Mouse (Mus musculus): Measurements from ENCODE around the gene Stat4. TPM values are rescaled to one million over a fixed set of nuclear protein-coding genes. Genes with fewer than 3 reads are reported as not detected.

The Stat4 gene
- polyA plus RNA-seq, 1 experiment from 2014 or later = 0.46 TPM

DNA sequence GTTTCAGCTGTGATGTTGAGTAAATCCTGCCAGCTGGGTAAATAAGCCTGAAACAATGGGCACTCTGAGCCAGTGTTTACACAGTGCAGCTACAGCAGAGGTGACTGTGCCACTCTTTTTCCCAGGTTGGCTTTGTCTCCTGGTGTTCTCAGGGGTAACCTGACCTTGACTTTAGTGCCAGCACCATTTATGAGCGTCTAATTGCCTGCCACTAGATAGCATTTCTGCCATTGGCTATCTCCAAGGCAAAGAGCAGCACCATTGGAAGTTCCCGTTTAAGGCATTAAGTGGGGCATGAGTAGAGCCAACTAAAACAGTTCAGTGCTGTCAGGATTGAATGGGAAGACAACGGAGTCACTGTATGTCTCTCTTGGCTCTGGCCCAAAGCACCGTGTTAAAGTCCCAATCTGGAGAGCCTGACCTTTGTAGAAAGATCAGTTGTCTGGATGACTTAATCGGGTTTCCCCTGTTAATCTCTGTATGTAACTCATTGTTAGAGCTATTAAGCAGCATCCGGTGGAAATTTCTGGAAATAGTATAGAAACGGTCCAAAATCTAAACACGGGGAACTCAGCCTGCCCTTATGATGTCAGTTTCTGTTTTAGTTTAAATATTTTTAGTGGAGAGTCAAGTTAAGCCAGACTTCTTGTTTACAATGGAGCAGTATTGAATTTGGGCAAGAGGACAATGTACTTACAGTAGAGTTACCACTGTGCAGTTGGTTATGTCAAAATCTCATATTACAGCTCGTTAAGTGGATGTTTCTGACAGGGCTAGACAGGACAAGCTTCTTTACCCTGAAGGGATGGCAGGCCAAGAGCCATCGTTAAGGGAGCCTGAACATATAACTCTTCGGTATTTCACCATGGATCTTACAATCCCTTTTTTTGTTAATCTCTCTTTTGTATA is 10.1 kb downstream of the Stat4 start:
- no peaks in the 10 kb centered on the region for H3K27me3 ChIP-seq (ENCODE audit: control insufficient read depth, insufficient read depth, low read length)
- no peak overlapping the region for H3K9ac ChIP-seq (ENCODE audit: low read length)
- DNase-seq (ENCODE audit: low spot score) = peak; percentile 65
- H3K4me1 ChIP-seq (replicated peaks; ENCODE audit: control insufficient read depth, insufficient read depth) = no peaks in the 10 kb centered on the region; the same call in 1 of the 2 replicates
- TF ChIP-seq EP300 (optimal IDR thresholded peaks at IDR 0.05) (no peak), CTCF (IDR thresholded peaks at IDR 0.05; ENCODE audit: low read depth) (no peak)
- ATAC-seq (ENCODE audit: low FRiP score, low TSS enrichment) = peak; percentile 96
- peak overlapping the region; percentile 65 for H3K27ac ChIP-seq (replicated peaks)
- no peaks in the 10 kb centered on the region for H3K36me3 ChIP-seq (ENCODE audit: control insufficient read depth, insufficient read depth, low read length)
- H3K9me3 ChIP-seq (ENCODE audit: control insufficient read depth, low read length) = no peaks in the 10 kb centered on the region
- H3K4me3 ChIP-seq (ENCODE audit: low read depth, low read length) = no peak overlapping the region
- WGBS = 13% methylated on average over 11 of the region's 11 CpGs
- peak overlapping the region; percentile 31; the same call in 1 of the 2 replicates for H3K4me2 ChIP-seq (replicated peaks; ENCODE audit: low read depth)

- Histone ChIP-seq H3K9me3 (ENCODE audit: control insufficient read depth, low read length) (no peaks in the 10 kb centered on the region), H3K27me3 (ENCODE audit: control insufficient read depth, insufficient read depth, low read length) (no peaks in the 10 kb centered on the region), H3K4me2 (replicated peaks; ENCODE audit: low read depth) (no peak overlapping the region), H3K4me1 (replicated peaks; ENCODE audit: control insufficient read depth, insufficient read depth) (no peaks in the 10 kb centered on the region; the same call in 1 of the 2 replicates), H3K36me3 (ENCODE audit: control insufficient read depth, insufficient read depth, low read length) (no peaks in the 10 kb centered on the region), H3K27ac (replicated peaks) (no peak overlapping the region), H3K9ac (ENCODE audit: low read length) (no peak overlapping the region), H3K4me3 (ENCODE audit: low read depth, low read length) (no peak overlapping the region)
- ATAC-seq (ENCODE audit: low FRiP score, low TSS enrichment) = no peak
- peak; percentile 48 for DNase-seq (ENCODE audit: low spot score)
- TF ChIP-seq EP300 (optimal IDR thresholded peaks at IDR 0.05) (no peak), CTCF (IDR thresholded peaks at IDR 0.05; ENCODE audit: low read depth) (peak; percentile 84)
- WGBS = 52% methylated on average over 5 of the region's 5 CpGs
Observed at GRCm38 (mm10) chr1:51998542-51998941, 11.6 kb downstream of the Stat4 start.

GRCm38 (mm10) chr1:52004096-52004495 is 17.1 kb downstream of the Stat4 start:
- H3K36me3 ChIP-seq (ENCODE audit: control insufficient read depth, insufficient read depth, low read length) = no peaks in the 10 kb centered on the region
- H3K9me3 ChIP-seq (ENCODE audit: control insufficient read depth, low read length) = no peaks in the 10 kb centered on the region
- no peak overlapping the region for H3K9ac ChIP-seq (ENCODE audit: low read length)
- peak; percentile 77 for DNase-seq (ENCODE audit: low spot score)
- WGBS = 18% methylated on average over 8 of the region's 8 CpGs
- H3K4me2 ChIP-seq (replicated peaks; ENCODE audit: low read depth) = no peak overlapping the region
- no peaks in the 10 kb centered on the region for H3K27me3 ChIP-seq (ENCODE audit: control insufficient read depth, insufficient read depth, low read length)
- no peak overlapping the region for H3K27ac ChIP-seq (replicated peaks)
- H3K4me1 ChIP-seq (replicated peaks; ENCODE audit: control insufficient read depth, insufficient read depth) = no peaks in the 10 kb centered on the region
- H3K4me3 ChIP-seq (ENCODE audit: low read depth, low read length) = no peak overlapping the region
- ATAC-seq (ENCODE audit: low FRiP score, low TSS enrichment) = no peak
- TF ChIP-seq EP300 (optimal IDR thresholded peaks at IDR 0.05) (no peak), CTCF (IDR thresholded peaks at IDR 0.05; ENCODE audit: low read depth) (peak; percentile 91)

GRCm38 (mm10) chr1:52008443-52008842 is 21.5 kb downstream of the Stat4 start:
- WGBS = 7% methylated on average over 11 of the region's 11 CpGs
- H3K4me1 ChIP-seq (replicated peaks; ENCODE audit: control insufficient read depth, insufficient read depth) = no peaks in the 10 kb centered on the region
- no peaks in the 10 kb centered on the region for H3K27me3 ChIP-seq (ENCODE audit: control insufficient read depth, insufficient read depth, low read length)
- peak; percentile 24 for DNase-seq (ENCODE audit: low spot score)
- no peak for TF ChIP-seq EP300 (optimal IDR thresholded peaks at IDR 0.05)
- TF ChIP-seq CTCF (IDR thresholded peaks at IDR 0.05; ENCODE audit: low read depth) = no peak
- H3K4me3 ChIP-seq (ENCODE audit: low read depth, low read length) = peak overlapping the region; percentile 31
- no peak for ATAC-seq (ENCODE audit: low FRiP score, low TSS enrichment)
- H3K36me3 ChIP-seq (ENCODE audit: control insufficient read depth, insufficient read depth, low read length) = no peaks in the 10 kb centered on the region
- no peak overlapping the region for H3K27ac ChIP-seq (replicated peaks)
- peak overlapping the region; percentile 52 for H3K4me2 ChIP-seq (replicated peaks; ENCODE audit: low read depth)
- H3K9ac ChIP-seq (ENCODE audit: low read length) = peak overlapping the region; percentile 41; the same call in 1 of the 2 replicates
- H3K9me3 ChIP-seq (ENCODE audit: control insufficient read depth, low read length) = no peaks in the 10 kb centered on the region

GRCm38 (mm10) chr1:52008947-52009346 is 22.0 kb downstream of the Stat4 start:
- Histone ChIP-seq H3K27ac (replicated peaks) (no peak overlapping the region), H3K9ac (ENCODE audit: low read length) (no peak overlapping the region), H3K9me3 (ENCODE audit: control insufficient read depth, low read length) (no peaks in the 10 kb centered on the region), H3K27me3 (ENCODE audit: control insufficient read depth, insufficient read depth, low read length) (no peaks in the 10 kb centered on the region), H3K4me2 (replicated peaks; ENCODE audit: low read depth) (peak overlapping the region; percentile 52), H3K36me3 (ENCODE audit: control insufficient read depth, insufficient read depth, low read length) (no peaks in the 10 kb centered on the region), H3K4me3 (ENCODE audit: low read depth, low read length) (peak overlapping the region; percentile 31), H3K4me1 (replicated peaks; ENCODE audit: control insufficient read depth, insufficient read depth) (no peaks in the 10 kb centered on the region)
- 10% methylated on average over 12 of the region's 12 CpGs for WGBS
- DNase-seq (ENCODE audit: low spot score) (no peak), ATAC-seq (ENCODE audit: low FRiP score, low TSS enrichment) (no peak)
- TF ChIP-seq EP300 (optimal IDR thresholded peaks at IDR 0.05) (no peak), CTCF (IDR thresholded peaks at IDR 0.05; ENCODE audit: low read depth) (no peak)

DNA sequence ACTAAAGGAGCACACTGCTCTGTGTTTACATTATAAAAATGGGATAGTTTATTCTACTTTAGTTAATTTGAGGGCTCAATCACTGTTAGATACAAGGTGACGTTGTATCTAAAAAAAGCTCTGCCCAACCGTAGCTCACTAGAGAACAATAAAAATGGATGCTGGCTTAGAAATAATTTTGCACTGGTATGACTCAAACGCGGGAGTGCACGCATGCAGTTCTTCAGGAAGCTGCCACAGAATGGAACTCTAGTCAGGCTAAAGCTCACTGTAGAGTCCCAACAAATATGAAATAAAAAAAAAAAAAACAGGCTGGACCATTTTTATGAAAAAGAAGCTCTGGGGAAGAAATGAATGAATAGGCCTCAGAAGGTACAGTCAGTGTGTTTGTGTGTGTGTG is 23.8 kb downstream of the Stat4 start:
- H3K9me3 ChIP-seq (ENCODE audit: control insufficient read depth, low read length) = no peaks in the 10 kb centered on the region
- H3K4me2 ChIP-seq (replicated peaks; ENCODE audit: low read depth) = no peak overlapping the region
- H3K36me3 ChIP-seq (ENCODE audit: control insufficient read depth, insufficient read depth, low read length) = no peaks in the 10 kb centered on the region
- H3K4me3 ChIP-seq (ENCODE audit: low read depth, low read length) = no peak overlapping the region
- no peaks in the 10 kb centered on the region for H3K27me3 ChIP-seq (ENCODE audit: control insufficient read depth, insufficient read depth, low read length)
- H3K9ac ChIP-seq (ENCODE audit: low read length) = no peak overlapping the region
- WGBS = 59% methylated on average over 5 of the region's 5 CpGs
- TF ChIP-seq EP300 (optimal IDR thresholded peaks at IDR 0.05) = no peak
- no peak for TF ChIP-seq CTCF (IDR thresholded peaks at IDR 0.05; ENCODE audit: low read depth)
- no peaks in the 10 kb centered on the region for H3K4me1 ChIP-seq (replicated peaks; ENCODE audit: control insufficient read depth, insufficient read depth)
- DNase-seq (ENCODE audit: low spot score) (no peak), ATAC-seq (ENCODE audit: low FRiP score, low TSS enrichment) (no peak)
- no peak overlapping the region for H3K27ac ChIP-seq (replicated peaks)

Measured in stomach, postnatal 0 days (tissue).